Mouse (Mus musculus): Measurements from ENCODE around the gene Larp1. TPM values are rescaled to one million over a fixed set of nuclear protein-coding genes. Genes with fewer than 3 reads are reported as not detected.
A peak's percentile ranks its signal among the peaks of the same experiment; 100 is the strongest.

Gene Larp1
- 10 to 100 TPM; 86.2 to 86.3 TPM for total RNA-seq (2021)
- long read RNA-seq, experiment 1, full-length matches to known transcripts = 7 of 41 reads
- long read RNA-seq, experiment 1, partial matches to known transcripts = 20 of 41 reads
- long read RNA-seq, experiment 1, other reads (novel, unspliced or antisense) = 14 of 41 reads
- long read RNA-seq, experiment 2, full-length matches to known transcripts = 15 of 49 reads
- long read RNA-seq, experiment 2, partial matches to known transcripts = 7 of 49 reads
- long read RNA-seq, experiment 2, other reads (novel, unspliced or antisense) = 27 of 49 reads

- intact Hi-C loops (cut with DNase I) = loop anchor here (5.0 kb wide), 3 partner anchors 38 to 93 kb away; partner anchors contain the start of gene Cnot8
- no peak for DNase-seq (ENCODE audit: low spot score in 2 of 2)
These were observed at the start of gene Larp1 for GRCm38 (mm10) chr11:58009051-58009515. TSS of gene Larp1 (plus strand) at chr11:58009064.

- intact Hi-C loops (cut with DNase I) = loop anchor here (5.0 kb wide), 1 partner anchor 47 kb away; the partner anchor contains the start of gene Larp1
- DNase-seq (ENCODE audit: low spot score in 2 of 2) = no peak
These were observed 48.9 kb upstream of the Larp1 start for GRCm38 (mm10) chr11:57959924-57960323.

DNA sequence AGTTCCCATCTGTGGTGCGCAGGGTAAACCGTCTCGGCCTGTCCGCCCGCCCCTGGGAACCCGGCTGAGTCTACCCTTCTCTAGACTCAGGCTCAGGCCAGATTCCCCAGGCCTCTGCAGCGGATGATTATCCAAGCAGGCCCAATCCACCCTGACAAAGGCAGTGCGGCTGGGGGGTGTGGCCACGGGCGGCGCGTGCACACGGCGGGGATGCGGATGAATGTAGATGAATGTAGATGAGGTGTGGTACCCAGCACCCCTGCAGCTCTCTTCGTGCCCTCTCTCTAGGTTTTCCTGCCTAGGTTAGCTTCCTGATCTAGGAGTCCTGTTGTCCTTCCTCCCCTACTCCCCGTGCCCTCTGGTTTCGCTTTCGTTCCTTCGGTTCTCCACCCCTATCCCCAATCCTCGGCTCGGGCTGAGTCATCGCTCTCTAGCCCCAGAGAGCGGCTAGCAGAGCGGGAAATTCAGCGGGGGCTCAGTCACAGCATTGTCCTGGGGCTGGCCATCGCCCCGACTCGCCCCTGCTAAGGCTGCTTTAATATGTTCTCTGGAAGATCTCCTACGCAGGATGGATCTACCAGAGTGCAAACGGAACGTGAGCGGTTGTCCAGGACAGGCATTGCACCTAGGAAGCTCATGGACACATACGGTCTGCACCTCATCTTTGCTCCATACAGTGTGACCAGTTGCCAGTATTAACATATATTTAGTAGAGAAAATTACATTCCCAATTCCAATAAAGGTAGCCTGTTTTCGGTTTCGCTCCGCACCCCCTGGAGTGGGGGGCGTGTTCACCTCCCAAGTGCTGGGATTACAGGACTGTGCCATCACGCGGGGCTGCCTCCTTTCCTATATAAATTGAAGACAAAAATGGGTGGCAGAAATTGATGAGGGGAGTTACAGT is 46.2 kb upstream of the Larp1 start:
- peak; percentile 71 to 75 for DNase-seq (ENCODE audit: low spot score in 2 of 2)
- intact Hi-C loops (cut with DNase I) = loop anchor here (5.0 kb wide), 1 partner anchor 45 kb away; the partner anchor contains the start of gene Larp1

- intact Hi-C loops (cut with DNase I) = loop anchor here (5.0 kb wide), 1 partner anchor 44 kb away; the partner anchor contains the start of gene Larp1
- DNase-seq (ENCODE audit: low spot score in 2 of 2) = no peak
These were observed 45.5 kb upstream of the Larp1 start for GRCm38 (mm10) chr11:57963291-57963870.

GRCm38 (mm10) chr11:57966630-57967029 is 42.2 kb upstream of the Larp1 start:
- intact Hi-C loops (cut with DNase I) = no loop called here
- DNase-seq (ENCODE audit: low spot score in 2 of 2) = no peak

DNA sequence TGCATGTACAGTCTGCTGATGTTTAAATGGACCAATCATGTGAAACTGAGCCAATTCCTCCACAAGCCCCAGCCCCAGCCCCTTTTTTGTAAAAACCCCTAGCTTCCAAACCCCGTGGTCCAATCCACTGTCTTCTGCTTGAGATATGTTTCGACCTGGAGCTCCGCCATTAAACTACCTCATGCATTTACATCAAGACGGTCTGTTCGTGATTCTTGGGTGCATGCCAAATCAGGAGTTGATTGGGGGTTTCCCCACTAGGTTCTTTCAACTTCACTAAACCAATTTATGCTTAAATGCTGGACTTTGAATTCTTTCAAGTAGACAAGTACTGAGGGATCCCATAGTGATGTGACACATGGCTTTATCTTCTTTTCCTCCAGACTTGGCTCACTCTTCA is 40.6 kb upstream of the Larp1 start:
- intact Hi-C loops (cut with DNase I) = no loop called here
- DNase-seq (ENCODE audit: low spot score in 2 of 2) = no peak

DNA sequence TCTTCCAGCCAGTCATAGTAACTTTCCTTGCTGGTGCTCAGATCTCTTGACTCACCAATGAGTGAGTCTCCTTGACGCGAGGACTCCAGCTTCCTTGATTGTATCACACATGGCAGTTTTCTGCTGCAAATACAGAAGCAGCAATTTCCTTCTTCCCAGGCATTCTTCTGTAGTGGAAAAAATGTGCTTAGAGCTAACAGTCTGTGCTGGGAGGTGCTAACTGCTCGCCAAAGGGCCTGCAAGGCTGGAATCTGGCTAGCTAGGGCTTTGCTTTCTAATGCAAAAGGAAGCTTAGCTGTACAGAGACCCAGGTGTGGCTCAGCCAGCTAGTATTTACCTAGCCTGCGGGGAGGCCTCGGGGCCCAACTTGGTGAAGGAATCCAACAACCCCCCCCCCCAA is 38.3 kb upstream of the Larp1 start:
- no peak for DNase-seq (ENCODE audit: low spot score in 2 of 2)
- intact Hi-C loops (cut with DNase I) = no loop called here

DNA sequence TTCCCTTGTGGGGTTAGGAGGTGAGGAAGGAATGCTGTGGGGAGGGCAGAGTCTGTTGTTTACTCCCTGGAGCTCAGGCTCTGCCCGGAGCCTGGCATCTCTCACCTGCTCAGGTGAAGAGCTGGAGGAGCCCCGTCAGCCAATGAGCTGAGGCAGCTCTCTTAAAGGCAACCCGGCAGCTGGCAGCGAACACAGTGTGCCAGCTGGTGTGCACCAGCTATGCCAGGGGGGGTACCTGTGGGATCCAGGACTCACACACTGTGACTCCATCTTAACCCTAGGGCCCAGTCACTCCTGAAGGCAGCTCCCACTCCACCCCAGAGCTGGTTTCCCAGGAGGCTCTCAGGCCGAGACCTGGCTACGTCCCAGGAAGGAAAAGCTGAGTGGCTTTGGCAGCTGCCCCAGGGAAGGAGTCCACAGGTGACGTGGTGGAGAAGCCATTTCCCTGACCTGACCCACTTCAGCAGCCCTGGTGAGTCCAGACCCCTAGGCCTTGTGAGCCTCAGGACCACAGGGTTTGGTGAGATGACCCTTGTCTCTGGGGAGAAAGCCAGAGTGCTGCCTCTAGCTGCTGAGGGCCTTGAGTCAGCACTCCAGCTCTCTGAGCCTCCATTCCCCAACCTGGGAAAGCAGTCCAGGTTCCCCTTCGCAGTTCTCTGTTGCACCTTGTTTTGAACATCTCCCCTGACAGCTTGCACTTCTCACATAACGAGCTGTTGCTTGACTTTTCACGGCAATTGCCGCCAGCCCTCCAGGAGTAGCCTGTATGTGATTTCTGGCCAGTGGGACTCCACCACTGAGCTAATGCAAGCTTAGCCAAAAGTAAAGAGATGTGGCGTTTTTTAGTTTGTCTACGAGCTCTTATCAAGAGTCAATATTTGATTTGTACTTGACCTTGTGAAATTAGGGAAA is 35.6 kb upstream of the Larp1 start:
- intact Hi-C loops (cut with DNase I) = no loop called here

GRCm38 (mm10) chr11:57973913-57974234 is 35.0 kb upstream of the Larp1 start:
- intact Hi-C loops (cut with DNase I) = no loop called here

More for the DNA sequence above, 35.6 kb upstream of the Larp1 start:
- DNase-seq (ENCODE audit: low spot score in 2 of 2) = no peak

GRCm38 (mm10) chr11:57975876-57976275 is 33.0 kb upstream of the Larp1 start:
- intact Hi-C loops (cut with DNase I) = no loop called here
- no peak for DNase-seq (ENCODE audit: low spot score in 2 of 2)

More at GRCm38 (mm10) chr11:57973913-57974234, 35.0 kb upstream of the Larp1 start:
- no peak for DNase-seq (ENCODE audit: low spot score in 2 of 2)

- DNase-seq (ENCODE audit: low spot score in 2 of 2) = no peak
These were observed 31.2 kb upstream of the Larp1 start for GRCm38 (mm10) chr11:57977681-57978080.

DNA sequence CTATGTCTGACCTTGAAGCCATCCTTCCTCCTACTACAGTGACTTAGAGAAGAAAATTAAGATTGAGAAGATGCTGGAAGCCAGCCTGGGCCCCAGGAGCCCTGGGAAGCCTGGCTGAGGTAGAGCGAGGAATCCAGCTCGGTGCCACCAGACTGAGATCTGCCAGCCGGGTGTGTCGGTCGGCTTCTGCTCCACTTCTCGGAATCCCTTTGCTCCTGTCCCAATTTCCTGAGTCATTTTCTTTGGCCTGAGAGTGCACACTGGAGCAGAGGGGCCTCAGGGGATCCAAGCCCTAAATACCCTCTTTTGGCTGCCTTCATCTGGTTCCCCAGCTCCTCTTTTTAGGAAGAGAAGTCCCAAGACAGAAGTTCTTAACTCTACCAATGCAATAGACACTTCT is 29.2 kb upstream of the Larp1 start:
- intact Hi-C loops (cut with DNase I) = no loop called here
- DNase-seq (ENCODE audit: low spot score in 2 of 2) = no peak

More at GRCm38 (mm10) chr11:57977681-57978080, 31.2 kb upstream of the Larp1 start:
- intact Hi-C loops (cut with DNase I) = no loop called here

DNA sequence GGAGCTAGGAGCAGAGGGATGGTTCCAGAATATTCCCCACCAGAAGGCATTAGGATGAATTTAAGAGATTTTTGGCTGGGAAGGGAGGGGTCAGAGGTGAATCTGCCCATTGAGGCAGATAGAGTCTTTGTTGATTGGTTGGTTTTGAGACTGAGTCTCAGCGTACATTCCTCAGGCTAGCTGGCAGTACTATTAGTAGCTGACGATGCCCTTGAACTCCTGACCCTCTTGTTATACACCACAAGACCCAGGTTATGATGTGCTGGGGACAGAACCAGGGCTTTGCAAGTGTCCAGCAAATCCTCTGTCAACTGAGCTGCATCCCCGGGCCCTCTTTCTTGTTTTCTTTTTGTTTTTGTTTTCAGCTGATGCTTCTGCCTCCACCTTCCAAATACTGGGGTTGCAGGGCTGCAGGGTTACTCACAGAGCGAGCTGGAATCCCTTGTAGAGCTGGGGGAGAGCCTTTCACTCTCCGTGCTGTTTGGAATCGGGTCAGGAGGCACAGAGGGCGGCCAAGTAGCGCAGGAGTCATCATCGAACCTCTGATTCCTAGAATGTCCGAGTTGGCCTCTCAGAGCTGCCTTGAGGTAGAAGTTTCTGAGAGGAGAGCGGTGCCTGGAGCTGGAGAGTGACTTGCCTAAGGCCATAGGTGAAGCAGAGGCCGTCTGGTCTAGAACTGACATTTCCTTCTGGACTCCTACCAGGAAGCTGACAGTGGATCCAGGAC is 27.6 kb upstream of the Larp1 start:
- intact Hi-C loops (cut with DNase I) = no loop called here

DNA sequence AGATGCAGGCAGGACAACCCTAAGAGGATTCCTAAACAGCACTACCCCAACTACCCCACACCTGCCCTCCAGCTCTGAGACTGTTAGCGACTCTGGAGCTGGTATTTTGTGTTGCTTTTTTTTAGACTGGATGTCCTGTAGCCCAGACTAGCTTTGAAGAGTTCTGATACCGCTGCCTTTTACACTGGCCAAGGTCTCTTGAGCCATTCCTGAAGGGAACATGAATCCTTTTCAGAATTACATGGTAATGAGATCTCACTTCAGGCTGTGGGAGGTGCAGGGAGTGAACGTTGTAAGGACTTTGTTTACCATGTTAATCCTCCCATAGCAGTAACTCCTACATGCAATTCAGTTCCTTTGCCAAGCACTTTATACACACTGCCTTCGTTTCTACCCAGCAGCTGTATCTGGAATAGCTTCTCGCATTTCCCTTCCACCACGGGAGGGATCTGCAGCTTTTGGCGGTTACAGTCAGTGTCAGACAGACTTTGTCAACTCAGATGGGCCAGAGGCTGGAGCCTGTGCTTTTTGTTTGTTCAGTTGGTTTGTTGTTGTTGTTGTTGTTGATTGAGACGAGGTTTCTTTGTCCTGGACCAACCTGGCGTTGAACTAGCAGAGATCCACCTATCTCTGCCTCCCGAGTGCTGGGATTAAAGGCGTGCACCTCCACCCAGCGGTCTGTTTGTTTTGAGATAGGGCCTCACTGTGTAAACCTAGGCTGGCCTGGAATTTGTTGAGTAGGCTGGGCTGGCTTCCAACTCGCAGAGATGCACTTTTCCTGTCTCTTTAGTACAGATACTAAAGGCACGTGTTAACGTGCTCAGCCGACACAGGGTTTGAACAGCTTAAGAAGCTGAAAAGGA is 25.2 kb upstream of the Larp1 start:
- DNase-seq (ENCODE audit: low spot score in 2 of 2) = peak in 1 of 2 experiments; percentile 19
- intact Hi-C loops (cut with DNase I) = no loop called here

More for the DNA sequence above, 27.6 kb upstream of the Larp1 start:
- DNase-seq (ENCODE audit: low spot score in 2 of 2) = no peak

- DNase-seq (ENCODE audit: low spot score in 2 of 2) = no peak
- intact Hi-C loops (cut with DNase I) = no loop called here
These were observed 24.6 kb upstream of the Larp1 start for GRCm38 (mm10) chr11:57984343-57984666.

DNA sequence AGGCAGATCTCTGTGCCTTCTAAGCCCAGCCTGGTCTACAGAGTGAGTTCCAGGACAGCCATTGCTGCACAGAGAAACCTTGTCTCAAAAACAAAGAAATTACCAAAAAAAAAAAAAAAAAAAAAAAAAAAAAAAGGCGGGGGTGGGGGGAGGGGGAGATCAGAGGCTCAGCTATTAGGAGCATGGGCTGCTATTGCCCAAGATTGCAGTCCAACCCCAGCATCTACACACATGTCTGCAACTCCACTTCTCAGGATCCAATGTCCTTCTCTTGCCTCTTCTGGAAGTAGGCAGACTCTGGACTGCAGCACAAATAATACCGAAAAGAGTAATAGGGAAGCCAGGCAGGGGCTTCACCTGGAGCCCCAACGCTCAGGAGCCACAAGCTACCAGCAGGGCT is 23.4 kb upstream of the Larp1 start:
- no peak for DNase-seq (ENCODE audit: low spot score in 2 of 2)
- intact Hi-C loops (cut with DNase I) = no loop called here

DNA sequence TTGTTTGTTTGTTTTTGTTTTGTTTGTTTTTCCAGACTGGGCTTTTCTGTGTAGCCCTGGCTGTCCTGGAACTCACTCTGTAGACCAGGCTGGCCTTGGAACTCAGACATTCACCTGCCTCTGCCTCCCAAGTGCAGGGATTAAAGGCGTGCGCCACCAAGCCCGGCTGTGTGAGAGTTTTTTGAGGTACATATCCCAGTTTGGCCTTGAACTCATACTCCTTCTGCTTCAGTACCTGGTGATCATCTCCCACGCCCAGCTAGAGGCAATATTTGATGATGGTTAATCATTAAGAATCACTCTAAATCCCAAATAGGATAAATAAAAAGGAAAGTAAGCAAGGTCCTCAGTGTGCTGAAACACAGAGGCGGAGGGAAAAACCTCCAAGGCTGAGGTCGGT is 22.8 kb upstream of the Larp1 start:
- intact Hi-C loops (cut with DNase I) = no loop called here
- no peak for DNase-seq (ENCODE audit: low spot score in 2 of 2)

- no peak for DNase-seq (ENCODE audit: low spot score in 2 of 2)
- intact Hi-C loops (cut with DNase I) = no loop called here
These were observed 22.4 kb upstream of the Larp1 start for GRCm38 (mm10) chr11:57986456-57986855.
